Mouse (Mus musculus) layer of hippocampus, postnatal 10 days (tissue): ENCODE results near the gene Rarb. TPM values are rescaled to one million over a fixed set of nuclear protein-coding genes. Genes with fewer than 3 reads are reported as not detected.

ENCODE experiments used
- DNase-seq, 2 experiments: peaks; one replicate each; pipeline ENCODE4 v3.0.0; 2021; ENCODE audit warnings: low spot score in 2 of 2
- total RNA-seq, 2 experiments: library from RNA; stranded (reverse); gene quantifications; 2 replicates each; pipeline ENCODE4 v1.2.3; 2021

The Rarb gene
- total RNA-seq, 2 experiments from 2014 or later: 8.2 to 8.3 TPM

GRCm38 (mm10) chr14:16589139-16589538, 229.8 kb downstream of the Rarb start:
- DNase-seq: no peak

DNA sequence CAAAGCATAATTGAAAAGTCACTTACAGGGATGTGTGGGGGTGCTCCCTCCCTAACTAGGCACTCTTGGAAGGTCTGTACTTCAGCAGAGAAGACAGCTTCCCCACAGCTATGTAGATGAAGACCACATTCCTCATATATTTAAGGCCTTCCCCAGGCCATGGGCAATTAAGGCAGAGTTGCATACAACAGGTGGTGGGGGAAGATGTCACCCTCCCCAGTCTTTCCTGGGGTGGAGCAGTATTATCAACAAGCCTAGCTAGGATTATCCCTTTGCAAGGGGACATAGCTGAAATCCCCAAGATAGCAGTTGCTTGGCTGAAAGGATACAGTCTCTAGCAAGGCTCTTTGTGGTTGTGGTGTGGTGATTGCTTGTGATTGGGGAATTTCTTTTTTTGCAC, 240.9 kb downstream of the Rarb start:
- no peak for DNase-seq

DNA sequence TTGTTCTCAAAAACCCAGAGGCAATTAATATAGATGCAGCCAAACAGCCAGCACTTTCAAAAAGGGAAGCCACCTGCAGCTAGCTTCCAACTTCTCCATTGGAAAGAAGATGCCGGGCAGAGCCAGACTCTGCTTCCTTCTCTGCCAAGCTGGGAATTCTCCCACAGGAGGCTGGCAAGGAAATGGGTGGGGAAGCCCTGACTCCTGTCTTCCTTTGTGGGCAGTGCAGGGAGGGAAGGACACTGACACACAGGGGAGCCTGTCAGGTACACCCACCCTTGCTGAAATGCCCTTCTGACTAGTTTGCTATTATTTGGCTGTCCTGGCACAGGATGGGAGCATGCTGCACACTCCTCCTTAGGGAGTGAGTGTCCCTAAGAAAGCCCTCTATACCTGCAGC, 241.9 kb downstream of the Rarb start:
- no peak for DNase-seq

- DNase-seq: peak; percentile 64 to 73
Observed at GRCm38 (mm10) chr14:16574925-16575721, 243.8 kb downstream of the Rarb start.

- DNase-seq: no peak
Observed at GRCm38 (mm10) chr14:16573475-16574171, 245.3 kb downstream of the Rarb start.

GRCm38 (mm10) chr14:16572755-16573340, 246.1 kb downstream of the Rarb start:
- DNase-seq: no peak

- DNase-seq: no peak
Observed at GRCm38 (mm10) chr14:16569506-16570001, 249.4 kb downstream of the Rarb start.

DNA sequence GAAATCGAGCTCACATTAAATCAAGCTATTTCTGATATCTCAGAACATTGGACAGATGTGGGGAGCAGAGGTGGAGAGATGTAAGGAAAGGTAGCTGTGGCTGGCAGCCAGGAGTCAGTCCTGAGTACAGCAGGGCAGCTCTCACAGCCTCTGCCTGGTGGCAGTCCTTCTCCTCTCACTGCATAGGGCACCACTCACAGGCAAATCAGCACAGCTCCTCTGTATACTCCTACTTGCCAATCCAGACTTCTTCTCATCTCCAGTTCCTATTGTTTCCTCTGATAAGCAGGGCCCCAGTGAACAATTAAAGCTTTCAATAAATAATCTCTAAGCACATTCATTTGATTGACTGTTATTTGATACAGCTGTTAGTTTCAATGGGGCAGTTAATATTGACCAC, 252.0 kb downstream of the Rarb start:
- no peak for DNase-seq

DNA sequence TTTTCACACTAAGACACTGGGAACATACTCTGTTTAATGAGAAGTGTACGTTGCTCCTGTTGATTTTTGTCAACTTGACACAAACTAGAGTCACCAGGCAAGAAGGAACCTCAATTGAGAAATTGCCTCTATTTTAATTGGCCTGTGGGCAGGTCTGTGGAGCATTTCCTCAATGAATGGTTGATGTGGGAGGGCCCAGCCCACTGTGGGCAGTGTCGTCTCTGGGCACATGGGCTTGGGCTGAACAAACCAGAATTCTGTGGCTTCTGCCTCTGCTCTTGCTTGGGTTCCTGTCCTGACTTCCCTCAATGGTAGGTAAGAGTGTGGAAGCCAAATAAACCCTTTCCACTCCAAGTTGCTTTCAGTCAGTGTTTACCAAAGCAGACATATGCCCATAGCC, 255.0 kb downstream of the Rarb start:
- no peak for DNase-seq

- no peak for DNase-seq
Observed at GRCm38 (mm10) chr14:16561496-16562170, 257.3 kb downstream of the Rarb start.

DNA sequence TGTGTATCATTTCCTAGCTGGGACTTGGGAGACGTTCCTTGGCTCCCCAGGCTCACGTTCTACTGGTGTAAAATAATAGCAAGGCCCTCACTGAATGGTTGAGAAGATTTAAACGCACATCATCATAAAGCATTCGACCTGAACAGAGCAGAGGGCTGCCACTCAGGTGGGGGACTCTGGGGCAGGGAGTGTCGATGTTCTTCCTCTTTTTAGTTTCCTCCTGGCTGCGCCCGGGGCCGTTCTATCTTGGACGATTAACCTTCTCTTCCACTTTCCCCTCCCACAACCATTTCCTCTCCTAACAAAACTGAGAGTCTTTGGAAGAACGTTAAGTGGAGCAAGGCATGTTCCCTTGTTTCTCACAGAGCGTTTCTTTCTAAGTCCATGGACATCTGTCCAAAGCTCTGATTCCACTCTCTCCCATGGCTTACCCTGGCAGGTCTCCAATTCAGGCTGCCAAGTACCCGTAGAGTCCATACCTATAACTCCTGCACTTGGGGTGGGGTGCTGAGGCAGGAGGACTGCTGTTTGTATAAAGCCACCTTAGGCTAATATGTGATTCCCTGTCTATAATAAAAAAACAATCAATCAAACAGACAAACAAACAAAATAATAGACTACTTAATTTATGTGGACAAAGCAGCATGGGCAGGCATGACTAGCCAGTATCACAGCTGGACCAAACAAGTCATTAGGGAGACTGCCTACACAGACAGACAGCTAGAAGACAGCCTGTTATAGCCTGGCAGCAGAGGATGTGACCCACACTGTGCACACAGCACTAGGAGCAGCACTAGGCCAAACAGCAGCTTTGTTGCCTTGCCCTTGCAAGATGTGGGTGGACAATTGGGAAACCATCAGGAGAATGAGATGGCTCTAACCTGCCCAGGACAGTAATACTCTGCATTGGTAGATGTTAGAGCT, 259.4 kb downstream of the Rarb start:
- DNase-seq: no peak

DNA sequence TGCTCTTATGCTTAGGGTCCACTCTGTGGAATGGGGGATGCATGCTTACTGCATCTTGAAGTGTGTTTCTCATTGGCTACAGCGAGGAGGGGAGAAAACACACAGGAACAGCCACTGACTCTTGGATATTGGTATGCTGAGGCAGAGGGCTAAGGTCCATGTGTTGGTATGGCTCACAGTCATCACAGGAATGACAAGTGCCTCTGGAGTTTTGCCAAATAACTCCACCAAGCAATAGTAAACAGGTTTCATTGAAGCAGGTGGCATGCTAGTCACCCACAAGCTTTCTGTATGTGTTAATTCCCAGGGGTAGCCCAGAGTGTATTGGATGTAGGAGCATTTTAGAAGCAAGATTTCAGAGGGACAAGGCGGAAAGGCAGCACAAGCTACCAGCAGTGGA, 260.9 kb downstream of the Rarb start:
- DNase-seq: no peak

- no peak for DNase-seq
Observed at GRCm38 (mm10) chr14:16554643-16555459, 264.1 kb downstream of the Rarb start.

DNA sequence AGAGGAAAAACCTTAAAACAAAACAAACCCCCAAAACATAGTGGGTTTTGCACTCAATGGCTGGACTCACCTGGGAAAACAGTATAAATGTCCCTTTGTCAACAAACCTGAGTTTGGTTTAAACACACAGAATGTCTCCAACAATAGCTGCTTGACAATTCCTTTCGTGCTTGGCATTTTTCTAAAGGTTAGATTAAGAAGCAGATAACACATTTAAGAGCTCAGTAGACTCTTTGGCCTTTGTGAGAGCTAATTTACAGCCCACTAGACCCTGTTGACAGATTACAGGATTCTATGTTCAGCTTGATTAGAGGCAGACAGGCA, 264.7 kb downstream of the Rarb start:
- DNase-seq: no peak

- no peak for DNase-seq
Observed at GRCm38 (mm10) chr14:16552293-16552692, 266.7 kb downstream of the Rarb start.

DNA sequence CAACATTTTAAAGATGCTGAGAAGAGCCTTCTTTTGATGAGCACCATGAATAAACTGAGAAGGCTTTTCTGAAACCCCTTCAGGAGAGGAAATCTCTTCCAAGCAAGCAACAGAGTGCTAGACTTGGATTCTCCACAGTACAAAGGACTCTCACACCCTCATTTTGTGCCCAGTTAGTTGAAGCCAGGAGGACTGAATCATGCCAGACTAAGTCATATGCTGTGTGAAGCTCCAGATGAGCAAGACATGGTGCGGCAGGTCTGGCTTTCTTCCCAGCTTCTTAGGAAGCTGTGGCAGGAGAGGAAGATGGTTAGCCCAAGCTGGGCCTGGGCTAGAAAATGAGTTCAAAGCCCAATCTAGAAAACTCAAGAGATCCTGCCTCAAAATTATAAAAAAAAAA, 267.1 kb downstream of the Rarb start:
- no peak for DNase-seq

- no peak for DNase-seq
Observed at GRCm38 (mm10) chr14:16548200-16548576, 270.8 kb downstream of the Rarb start.

- DNase-seq: no peak
Observed at GRCm38 (mm10) chr14:16547492-16548199, 271.3 kb downstream of the Rarb start.

- no peak for DNase-seq
Observed at GRCm38 (mm10) chr14:16544995-16545394, 274.0 kb downstream of the Rarb start.
